Mouse (Mus musculus): ENCODE measurements around the gene Gm49355. TPM values are rescaled to one million over a fixed set of nuclear protein-coding genes. Genes with fewer than 3 reads are reported as not detected.

Gene Gm49355
- polyA plus RNA-seq, 1 experiment, result 0.05 TPM

- peaks cover 21% of the 10 kb centered on the region for H3K27me3 ChIP-seq (ENCODE audit: control insufficient read depth, insufficient read depth, insufficient read length)
- no peaks in the 10 kb centered on the region for H3K79me2 ChIP-seq (ENCODE audit: control insufficient read depth, insufficient read depth)
- H3K4me3 ChIP-seq, result no peak overlapping the region
- H3ac ChIP-seq (ENCODE audit: control insufficient read depth, insufficient read length), result no peak overlapping the region
- TF ChIP-seq TCF12 (IDR thresholded peaks at IDR 0.05; ENCODE audit: insufficient read depth, poor library complexity, severe bottlenecking) (no peak), SRF (IDR thresholded peaks at IDR 0.05; ENCODE audit: control insufficient read depth, insufficient read length, low read depth) (no peak), USF1 (IDR thresholded peaks at IDR 0.05; ENCODE audit: low read depth) (no peak), E2F4 (IDR thresholded peaks at IDR 0.05; ENCODE audit: insufficient read depth) (no peak), CEBPB (IDR thresholded peaks at IDR 0.05; ENCODE audit: insufficient read depth, poor library complexity, severe bottlenecking) (no peak), MAX (IDR thresholded peaks at IDR 0.05; ENCODE audit: low read depth) (no peak), REST (IDR thresholded peaks at IDR 0.05; ENCODE audit: insufficient read depth, insufficient read length) (no peak), POLR2AphosphoS2 (IDR thresholded peaks at IDR 0.05; ENCODE audit: insufficient read length, low read depth) (no peak), MYOD1 (IDR thresholded peaks at IDR 0.05; ENCODE audit: control insufficient read depth in 1 of 3, insufficient read length in 2 of 3, low read depth in 2 of 3) (no peak), POLR2A (IDR thresholded peaks at IDR 0.05; ENCODE audit: insufficient read length, low read depth) (no peak), MYOG (IDR thresholded peaks at IDR 0.05; ENCODE audit: control insufficient read depth in 1 of 3, insufficient read depth in 1 of 3, insufficient read length in 2 of 3, low read depth in 2 of 3) (no peak), TCF3 (IDR thresholded peaks at IDR 0.05; ENCODE audit: insufficient read length, low read depth) (no peak)
- H3K4me2 ChIP-seq (ENCODE audit: low read depth), result no peak overlapping the region
- H3K36me3 ChIP-seq (ENCODE audit: control insufficient read depth, insufficient read depth), result no peaks in the 10 kb centered on the region
Measured at GRCm38 (mm10) chr14:12337998-12338809, 54.4 kb downstream of the Gm49355 start.

- Histone ChIP-seq H3K27me3 (ENCODE audit: control insufficient read depth, insufficient read depth, insufficient read length) (peaks cover 29% of the 10 kb centered on the region), H3K4me3 (no peak overlapping the region), H3K79me2 (ENCODE audit: control insufficient read depth, insufficient read depth) (no peaks in the 10 kb centered on the region), H3ac (ENCODE audit: control insufficient read depth, insufficient read length) (no peak overlapping the region), H3K36me3 (ENCODE audit: control insufficient read depth, insufficient read depth) (no peaks in the 10 kb centered on the region), H3K4me2 (ENCODE audit: low read depth) (no peak overlapping the region)
- TF ChIP-seq CEBPB (IDR thresholded peaks at IDR 0.05; ENCODE audit: insufficient read depth, poor library complexity, severe bottlenecking) (no peak), POLR2AphosphoS2 (IDR thresholded peaks at IDR 0.05; ENCODE audit: insufficient read length, low read depth) (no peak), MYOG (IDR thresholded peaks at IDR 0.05; ENCODE audit: control insufficient read depth in 1 of 3, insufficient read depth in 1 of 3, insufficient read length in 2 of 3, low read depth in 2 of 3) (no peak), MYOD1 (IDR thresholded peaks at IDR 0.05; ENCODE audit: control insufficient read depth in 1 of 3, insufficient read length in 2 of 3, low read depth in 2 of 3) (no peak), MAX (IDR thresholded peaks at IDR 0.05; ENCODE audit: low read depth) (no peak), E2F4 (IDR thresholded peaks at IDR 0.05; ENCODE audit: insufficient read depth) (no peak), TCF12 (IDR thresholded peaks at IDR 0.05; ENCODE audit: insufficient read depth, poor library complexity, severe bottlenecking) (no peak), SRF (IDR thresholded peaks at IDR 0.05; ENCODE audit: control insufficient read depth, insufficient read length, low read depth) (no peak), REST (IDR thresholded peaks at IDR 0.05; ENCODE audit: insufficient read depth, insufficient read length) (no peak), USF1 (IDR thresholded peaks at IDR 0.05; ENCODE audit: low read depth) (no peak), POLR2A (IDR thresholded peaks at IDR 0.05; ENCODE audit: insufficient read length, low read depth) (no peak), TCF3 (IDR thresholded peaks at IDR 0.05; ENCODE audit: insufficient read length, low read depth) (no peak)
Measured at GRCm38 (mm10) chr14:12338811-12339565, 55.2 kb downstream of the Gm49355 start.

GRCm38 (mm10) chr14:12340238-12341074, 56.7 kb downstream of the Gm49355 start:
- H3K4me3 ChIP-seq, result no peak overlapping the region
- H3K27me3 ChIP-seq (ENCODE audit: control insufficient read depth, insufficient read depth, insufficient read length), result peaks cover 43% of the 10 kb centered on the region
- no peaks in the 10 kb centered on the region for H3K79me2 ChIP-seq (ENCODE audit: control insufficient read depth, insufficient read depth)
- H3ac ChIP-seq (ENCODE audit: control insufficient read depth, insufficient read length), result no peak overlapping the region
- TF ChIP-seq MAX (IDR thresholded peaks at IDR 0.05; ENCODE audit: low read depth) (no peak), MYOD1 (IDR thresholded peaks at IDR 0.05; ENCODE audit: control insufficient read depth in 1 of 3, insufficient read length in 2 of 3, low read depth in 2 of 3) (no peak), CEBPB (IDR thresholded peaks at IDR 0.05; ENCODE audit: insufficient read depth, poor library complexity, severe bottlenecking) (no peak), E2F4 (IDR thresholded peaks at IDR 0.05; ENCODE audit: insufficient read depth) (no peak), SRF (IDR thresholded peaks at IDR 0.05; ENCODE audit: control insufficient read depth, insufficient read length, low read depth) (no peak), TCF3 (IDR thresholded peaks at IDR 0.05; ENCODE audit: insufficient read length, low read depth) (no peak), MYOG (IDR thresholded peaks at IDR 0.05; ENCODE audit: control insufficient read depth in 1 of 3, insufficient read depth in 1 of 3, insufficient read length in 2 of 3, low read depth in 2 of 3) (no peak), POLR2AphosphoS2 (IDR thresholded peaks at IDR 0.05; ENCODE audit: insufficient read length, low read depth) (no peak), USF1 (IDR thresholded peaks at IDR 0.05; ENCODE audit: low read depth) (no peak), REST (IDR thresholded peaks at IDR 0.05; ENCODE audit: insufficient read depth, insufficient read length) (no peak), POLR2A (IDR thresholded peaks at IDR 0.05; ENCODE audit: insufficient read length, low read depth) (no peak), TCF12 (IDR thresholded peaks at IDR 0.05; ENCODE audit: insufficient read depth, poor library complexity, severe bottlenecking) (no peak)
- no peak overlapping the region for H3K4me2 ChIP-seq (ENCODE audit: low read depth)
- H3K36me3 ChIP-seq (ENCODE audit: control insufficient read depth, insufficient read depth), result no peaks in the 10 kb centered on the region
